Mouse (Mus musculus) lung, adult 2 months (tissue): ENCODE data around the gene Lrtm2.

Source experiments
- CTCF ChIP-seq: fragments of 200-500 bp; IDR thresholded peaks from 2 replicates; pipeline ENCODE4 v1.5.1; 2011; ENCODE audit warnings: mild to moderate bottlenecking, low read length, control low read depth; ENCODE audit not compliant: insufficient read depth
- POLR2A ChIP-seq: fragments of 200-500 bp; IDR thresholded peaks from 2 replicates; pipeline ENCODE4 v1.6.1; 2011; ENCODE audit warnings: low read depth, mild to moderate bottlenecking, control low read depth, low read length, borderline replicate concordance; ENCODE audit errors: extremely low read depth

- TF ChIP-seq CTCF (no peak), POLR2A (no peak)
These were observed 53.9 kb downstream of the Lrtm2 start for GRCm38 (mm10) chr6:119276713-119277112.
